Mouse (Mus musculus) central nervous system, embryonic 14 days (tissue): Measurements from ENCODE around the gene Esp6. TPM values are rescaled to one million over a fixed set of nuclear protein-coding genes. Genes with fewer than 3 reads are reported as not detected.

Source experiments
- polyA plus RNA-seq: library from polyadenylated mRNA; depleted of rRNA; stranded (reverse); fragments of >200 nt; gene quantifications from 2 replicates; pipeline ENCODE4 v1.2.3, GENCODE M21; 2012; rRNA removed

Esp6 gene
- not detected in 2 replicates for polyA plus RNA-seq

GRCm38 (mm10) chr17:40561207-40561606 lies at the start of gene Esp6:
Gene Esp6 (plus strand): TSS chr17:40561507.

GRCm38 (mm10) chr17:40519818-40520217 lies 41.5 kb upstream of the Esp6 start, which contains the start of gene Esp8:
Gene Esp8 (plus strand): TSS chr17:40520022.

GRCm38 (mm10) chr17:40598294-40598693 lies 37.0 kb downstream of the Esp6 start, which contains the start of gene Esp4:
Gene Esp4 (plus strand): TSS chr17:40598594.

Other genes starting within 250 kb of the Esp6 start
- gene Crisp1, start 242.3 kb upstream of the Esp6 start, polyA plus RNA-seq = not detected in 2 replicates
- not detected in 2 replicates for gene Esp8, start 41.5 kb upstream of the Esp6 start, polyA plus RNA-seq
- not detected in 2 replicates for gene Esp4, start 37.1 kb downstream of the Esp6 start, polyA plus RNA-seq
- gene Esp3, start 70.6 kb downstream of the Esp6 start, polyA plus RNA-seq = not detected in 2 replicates
- gene Esp1, start 165.6 kb downstream of the Esp6 start, polyA plus RNA-seq = not detected in 2 replicates
- gene Crisp2, start 245.5 kb downstream of the Esp6 start, polyA plus RNA-seq = not detected in 2 replicates
- gene Rhag, start 249.6 kb downstream of the Esp6 start, polyA plus RNA-seq = 0.10 and 0.20 TPM in 2 replicates